Mouse (Mus musculus) hematopoietic stem cell, adult 5-6 weeks (primary cell): ENCODE measurements around the gene Aldh3a2. TPM values are rescaled to one million over a fixed set of nuclear protein-coding genes. Genes with fewer than 3 reads are reported as not detected.
"Not testable (repeated sequence)": the region's sequence is repeated elsewhere in the genome, so short reads cannot be mapped to it uniquely, and the experiment has no call there.

Experiments used
- ATAC-seq, 2 experiments: fragments of 125-278 bp in 1 of 2; replicated peaks in 1 of 2; 2 replicates each; pipeline ENCODE4 v1.8.0; 2016 to 2017; ENCODE audit warnings: inconsistent platforms in 2 of 2, mild to moderate bottlenecking in 2 of 2, moderate number of reproducible peaks in 2 of 2, low read depth in 1 of 2, moderate TSS enrichment in 1 of 2; ENCODE audit not compliant: low FRiP score in 2 of 2, poor library complexity in 2 of 2, severe bottlenecking in 2 of 2, insufficient read depth in 1 of 2, low TSS enrichment in 1 of 2
- total RNA-seq: library from RNA; stranded (forward); fragments of 172-1452, 232-1000 nt; gene quantifications from 2 replicates; pipeline ENCODE4 v1.2.3, GENCODE M21; 2017

Gene Aldh3a2
- total RNA-seq, 1 experiment from 2014 or later, result 42.3 TPM

DNA sequence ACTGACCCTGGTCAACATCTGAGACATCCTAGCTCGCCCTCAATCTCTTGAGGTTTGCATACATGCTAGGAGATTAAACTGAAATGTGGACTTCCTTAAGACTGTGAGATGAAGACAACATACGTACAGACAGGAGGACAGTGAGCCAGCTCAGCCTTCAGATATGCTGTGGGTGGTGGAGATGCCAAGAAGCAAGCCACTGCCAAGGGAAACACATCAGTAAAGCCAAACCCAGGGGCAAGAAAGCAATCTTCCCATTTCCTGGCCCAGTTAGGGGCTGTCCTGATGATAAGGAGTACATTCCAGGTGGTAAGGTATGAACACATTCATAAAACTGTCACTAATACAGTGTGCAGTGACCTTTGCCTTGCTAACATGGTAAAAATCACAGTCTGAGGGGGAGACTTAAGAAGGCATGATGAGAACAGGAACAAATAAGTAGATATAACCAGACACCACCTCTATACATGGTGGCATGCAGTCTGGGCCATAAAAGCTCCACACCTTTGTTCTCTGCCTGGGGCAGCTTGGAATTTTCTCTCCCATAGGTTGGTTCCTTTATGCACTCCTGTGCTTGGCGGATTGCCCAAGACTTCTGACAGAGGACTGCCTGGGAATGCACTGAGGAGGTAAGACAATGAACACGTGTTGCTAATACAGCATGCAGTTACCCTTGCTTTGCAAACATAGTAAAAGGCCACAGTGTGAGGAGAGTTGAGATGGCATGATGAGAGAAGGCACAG lies 67.5 kb downstream of the Aldh3a2 start:
- no peak for ATAC-seq

DNA sequence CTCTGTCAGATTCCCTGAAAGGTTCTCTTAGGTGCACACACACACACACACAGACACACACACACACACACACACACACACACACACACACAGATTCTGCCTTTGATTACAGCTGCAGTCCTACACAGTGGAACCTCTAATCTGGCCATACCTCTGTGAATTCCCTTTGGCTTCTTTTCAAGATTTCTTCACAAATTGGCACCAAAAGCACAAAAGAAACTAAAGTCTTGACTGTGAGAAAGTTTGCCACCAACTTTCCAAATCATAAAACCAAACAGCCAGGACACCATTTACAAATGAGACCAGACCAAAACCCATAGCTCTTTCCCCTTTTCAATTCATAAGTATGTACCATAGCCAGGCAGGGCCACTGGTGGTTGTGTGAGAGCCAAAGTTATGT lies 69.3 kb downstream of the Aldh3a2 start:
- no peak for ATAC-seq

DNA sequence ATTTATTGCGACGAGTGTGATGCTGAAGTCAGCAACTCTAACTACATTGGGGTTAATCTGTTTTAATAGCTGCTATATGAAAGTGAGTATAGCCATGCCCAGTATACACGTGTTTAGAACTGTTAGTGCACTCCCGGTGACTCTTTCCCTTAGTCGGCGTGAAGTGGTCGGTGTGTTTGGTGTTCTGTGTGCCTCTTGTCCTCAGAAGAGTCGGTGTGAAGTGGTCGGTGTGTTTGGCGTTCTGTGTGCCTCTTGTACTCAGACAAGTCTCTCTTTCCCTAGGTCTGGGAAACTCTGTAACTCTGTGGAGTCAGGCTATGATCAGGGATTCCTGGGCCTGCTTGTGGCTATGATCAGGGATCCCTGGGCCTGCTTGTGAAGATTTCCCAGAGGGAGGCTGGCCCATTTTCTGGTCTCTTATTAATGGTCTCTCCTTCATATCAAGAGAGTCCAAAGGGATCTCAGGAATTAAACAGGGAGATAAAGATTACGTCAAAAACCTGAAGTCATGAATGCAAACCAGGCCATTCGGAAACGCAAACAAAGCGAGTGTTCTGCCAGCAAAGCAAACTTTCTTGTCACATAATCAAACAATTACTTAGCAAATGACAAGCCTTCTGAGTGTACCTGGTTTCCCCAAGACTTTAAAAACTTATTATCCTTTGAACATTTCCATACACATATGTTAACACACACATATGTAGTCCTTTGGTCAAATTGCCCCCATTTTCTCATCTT lies 70.5 kb downstream of the Aldh3a2 start:
- ATAC-seq, result no peak

DNA sequence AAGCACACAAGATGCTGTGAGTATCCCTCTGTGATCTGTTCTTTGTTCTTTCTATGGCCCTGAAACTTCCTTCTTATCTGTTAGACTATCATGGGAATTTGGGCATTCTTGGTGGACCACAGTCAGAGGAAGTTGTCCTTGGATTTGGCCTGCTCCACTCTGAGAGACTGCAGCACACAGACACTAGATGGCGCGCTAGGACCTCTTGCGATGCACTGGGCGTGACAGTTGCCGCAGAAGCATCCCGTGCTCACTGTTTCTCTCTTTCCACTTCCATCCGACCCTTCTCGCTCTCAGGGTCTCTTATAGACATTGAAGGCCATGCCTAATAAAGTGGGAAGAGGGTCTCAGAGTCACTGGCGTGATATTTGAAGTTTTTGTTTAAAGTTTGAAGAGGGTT lies 73.9 kb downstream of the Aldh3a2 start:
- peak; percentile 80 to 91 for ATAC-seq

DNA sequence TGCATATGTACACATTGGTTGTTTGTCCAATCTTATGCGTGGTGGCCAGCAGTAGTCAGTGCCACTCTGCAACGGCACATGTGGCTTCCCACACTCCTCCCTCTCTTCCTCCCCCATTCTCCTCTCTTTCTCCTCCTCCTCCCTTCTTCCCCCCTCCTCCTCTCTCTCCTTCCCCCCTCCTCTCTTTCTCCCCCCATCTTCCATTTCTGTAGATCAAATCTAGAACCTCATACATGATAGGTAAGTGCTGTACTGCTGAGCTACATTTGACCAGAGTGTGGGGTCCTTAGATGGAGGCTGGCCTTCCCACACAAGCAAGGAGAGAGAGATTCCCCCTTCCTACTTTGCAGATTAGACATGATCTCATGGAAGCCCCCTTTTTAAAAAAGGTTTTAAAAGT lies 74.5 kb downstream of the Aldh3a2 start:
- ATAC-seq, result no peak

DNA sequence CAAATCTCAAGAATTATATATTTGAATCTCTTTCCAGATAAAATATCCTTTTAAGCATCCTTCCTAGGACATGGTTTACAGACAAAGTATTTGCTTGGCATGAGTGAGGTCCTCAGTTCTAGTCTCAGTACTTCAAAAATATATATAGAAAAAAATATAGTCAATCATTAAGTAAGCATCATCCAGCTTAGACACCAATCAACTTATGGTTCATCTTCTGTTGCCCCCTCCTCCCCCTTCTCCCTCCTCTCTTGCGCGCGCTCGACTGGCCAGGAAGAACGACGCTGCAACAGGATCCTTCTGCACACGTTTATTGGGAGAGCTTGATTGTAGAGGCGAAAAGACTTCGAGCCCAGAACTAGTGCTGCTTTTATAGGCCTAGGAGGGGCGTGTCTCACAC lies 75.1 kb downstream of the Aldh3a2 start:
- not testable (repeated sequence) for ATAC-seq

DNA sequence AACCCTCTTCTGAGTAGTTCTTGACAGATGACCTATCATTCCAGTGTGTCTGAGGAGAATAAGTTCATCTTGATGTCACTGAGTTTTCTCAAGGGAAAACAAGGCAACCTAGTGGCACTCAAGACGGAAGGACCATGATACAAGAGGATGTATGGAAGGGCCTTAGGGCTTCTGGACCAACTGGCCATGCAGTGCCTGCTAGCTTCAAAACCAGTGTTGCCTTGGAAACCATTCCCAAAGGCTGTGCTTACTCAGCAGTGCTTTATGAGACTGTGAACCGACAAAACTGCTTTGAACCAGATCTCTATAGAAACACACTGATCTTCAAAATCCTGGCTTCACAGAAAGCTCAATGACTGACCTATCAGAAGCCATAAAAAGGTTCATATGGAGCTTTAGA lies 76.5 kb downstream of the Aldh3a2 start:
- ATAC-seq, result no peak

DNA sequence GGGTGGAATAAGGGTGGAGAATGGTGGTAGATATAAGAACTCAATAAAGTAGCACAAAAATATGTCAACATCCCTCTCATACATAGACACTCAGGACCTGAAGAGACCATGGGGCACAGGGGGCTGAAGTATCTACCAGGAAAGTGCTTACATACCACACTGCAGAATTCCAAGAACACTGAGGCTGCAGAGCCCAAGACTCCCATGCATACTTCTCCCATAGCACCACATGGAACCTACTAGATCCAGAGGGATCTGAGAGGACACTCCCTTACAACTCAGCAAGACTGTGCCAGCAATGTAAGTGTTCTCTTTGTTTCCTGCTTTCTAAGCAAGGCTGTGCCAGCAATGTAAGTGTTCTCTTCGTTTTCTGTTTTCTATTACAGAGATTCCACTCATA lies 83.4 kb downstream of the Aldh3a2 start:
- no peak for ATAC-seq

DNA sequence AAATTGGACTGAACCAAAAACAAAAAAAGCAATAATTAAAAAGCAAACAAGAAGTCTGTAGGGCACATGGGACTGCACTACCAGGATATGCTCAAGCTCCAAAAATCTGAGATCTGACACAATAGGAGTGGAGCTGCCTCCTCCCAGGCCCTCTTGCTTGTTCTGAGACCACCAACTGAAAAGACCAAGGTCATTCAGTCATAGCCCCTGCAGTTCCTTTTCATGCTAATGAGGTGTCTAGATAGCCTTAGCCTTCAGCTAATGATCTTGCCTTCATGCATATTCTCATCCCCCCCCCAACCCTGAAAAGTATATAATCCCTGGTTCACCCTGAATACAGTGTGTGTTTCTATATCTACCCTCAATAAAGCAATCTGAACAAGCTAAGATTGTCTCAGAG lies 85.6 kb downstream of the Aldh3a2 start:
- ATAC-seq, result no peak

DNA sequence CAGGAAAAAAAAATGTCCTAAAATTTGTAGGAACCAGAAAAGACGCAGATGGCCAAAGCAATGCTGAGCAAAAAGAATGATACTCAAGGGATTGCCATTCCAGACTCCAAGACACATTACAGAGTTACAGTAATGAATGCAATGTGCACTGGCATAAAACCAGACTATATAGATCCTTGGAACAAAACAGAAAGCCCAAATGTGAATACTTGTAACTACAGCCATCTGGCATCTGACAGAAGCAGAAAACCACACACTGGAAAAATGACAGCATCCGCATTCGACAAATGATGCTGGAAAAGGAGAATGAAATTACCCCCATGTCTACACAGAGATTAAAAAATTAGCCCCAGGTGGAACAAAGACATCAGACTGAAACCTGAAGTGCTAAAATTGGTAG lies 86.9 kb downstream of the Aldh3a2 start:
- ATAC-seq, result no peak

DNA sequence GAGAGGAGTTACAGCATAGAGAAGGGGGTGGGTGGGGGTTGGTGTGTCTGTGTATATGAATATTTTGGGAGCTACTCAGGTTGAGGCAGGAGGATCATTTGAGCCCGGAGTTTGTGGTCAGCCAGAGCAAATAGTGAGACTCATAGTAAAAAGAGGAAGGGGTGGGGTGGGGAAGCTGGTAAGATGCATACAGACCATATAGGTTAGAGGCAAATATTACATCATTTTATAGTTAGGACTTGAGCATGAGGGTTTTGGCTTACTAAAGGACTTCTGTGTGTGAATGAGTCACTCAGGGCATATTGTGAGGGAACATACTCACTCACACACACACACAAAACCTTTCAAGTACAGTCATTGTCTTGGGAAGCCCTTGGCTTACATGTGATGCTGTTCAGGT lies 90.9 kb downstream of the Aldh3a2 start:
- no peak for ATAC-seq

DNA sequence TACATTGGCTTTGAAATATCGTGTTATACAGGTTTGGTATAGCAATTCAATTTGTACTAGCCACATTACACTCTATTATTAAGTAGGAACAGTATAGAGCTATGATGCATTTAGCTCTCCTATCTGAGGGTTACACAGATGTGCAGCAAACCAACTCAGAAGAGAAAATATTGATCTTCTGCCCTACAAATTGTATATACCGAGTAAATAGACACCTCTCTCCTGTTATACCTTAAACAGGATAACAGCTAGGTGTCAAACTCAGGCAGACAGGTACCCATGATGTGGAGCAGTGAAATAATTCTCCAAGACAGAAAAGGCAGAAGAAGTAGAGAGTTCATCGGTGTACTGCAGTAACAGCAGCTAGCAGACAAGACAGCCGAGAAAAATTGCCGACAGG lies 91.5 kb downstream of the Aldh3a2 start:
- no peak for ATAC-seq

DNA sequence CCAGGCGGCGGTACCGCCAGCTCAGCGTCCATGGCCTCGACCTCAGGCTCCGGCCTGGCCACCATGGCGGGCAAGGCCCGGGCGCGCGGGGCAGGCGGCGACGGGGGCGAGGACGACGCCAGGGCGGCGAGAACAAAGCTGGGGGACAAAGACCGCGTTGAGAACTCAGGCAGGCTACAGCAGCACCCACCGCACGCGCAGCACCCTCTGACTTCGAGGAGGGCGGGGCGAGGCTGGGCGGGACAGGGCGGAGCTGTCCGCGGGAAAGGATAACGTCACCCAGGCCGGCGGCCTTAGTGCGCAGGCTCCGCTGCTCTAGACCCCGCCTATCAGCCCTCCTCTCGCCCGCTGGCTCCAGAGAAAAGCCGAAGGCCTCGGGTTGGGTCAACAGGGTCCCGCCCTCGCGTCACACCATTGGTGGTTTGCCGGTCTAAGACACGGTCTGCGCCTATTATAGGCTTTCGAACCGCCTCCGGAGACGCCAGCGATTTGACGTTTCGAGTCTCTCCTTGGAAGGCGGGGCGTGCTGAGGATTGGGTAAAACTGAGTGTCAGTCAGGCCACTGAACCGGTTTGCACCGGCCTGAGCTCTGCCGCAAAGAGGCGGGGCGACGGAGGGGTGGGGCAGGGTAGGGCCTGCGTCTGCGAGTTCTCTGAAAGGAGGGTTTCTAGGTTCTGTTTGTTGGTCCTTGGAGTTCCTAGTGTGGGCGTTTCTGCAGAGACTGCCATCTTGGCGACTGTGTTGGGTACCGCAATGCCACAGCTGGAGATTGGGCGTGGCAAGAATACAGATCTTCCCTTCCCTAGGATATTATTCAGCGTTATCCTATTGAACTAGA lies 92.2 kb downstream of the Aldh3a2 start, which contains the start of gene Usp22:
Usp22 (minus strand) TSS at position 235 of the 838 bp plus-strand sequence.
- ATAC-seq, result peak; percentile 95 to 96

DNA sequence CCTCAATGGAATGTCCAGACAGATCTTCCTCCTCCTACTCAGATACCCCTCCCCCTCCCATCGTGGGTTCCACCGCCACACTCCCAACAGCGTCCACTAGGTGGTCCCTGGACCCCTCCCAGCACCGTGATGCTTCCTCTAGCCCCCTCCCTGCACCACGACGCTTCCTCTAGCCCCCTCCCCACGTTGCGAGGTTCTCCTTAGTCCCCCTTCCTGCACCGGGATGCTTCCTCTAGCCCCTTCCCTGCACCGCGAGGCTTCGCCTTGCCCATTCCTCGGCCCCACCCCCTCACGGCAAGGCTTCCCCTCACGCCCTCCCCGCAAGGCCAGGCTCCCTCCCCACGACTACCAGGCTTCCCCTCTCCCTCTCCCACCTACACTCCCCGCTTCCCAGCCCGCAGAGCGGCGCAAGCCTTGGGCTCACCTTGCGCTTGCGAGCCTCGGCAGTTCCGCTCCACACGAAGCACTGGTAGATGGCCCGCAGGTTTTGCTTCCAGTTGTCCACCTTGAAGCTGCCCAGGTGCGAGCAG lies 92.9 kb downstream of the Aldh3a2 start:
- peak in 1 of 2 experiments; percentile 22; a peak in 1 of 4 replicates for ATAC-seq

DNA sequence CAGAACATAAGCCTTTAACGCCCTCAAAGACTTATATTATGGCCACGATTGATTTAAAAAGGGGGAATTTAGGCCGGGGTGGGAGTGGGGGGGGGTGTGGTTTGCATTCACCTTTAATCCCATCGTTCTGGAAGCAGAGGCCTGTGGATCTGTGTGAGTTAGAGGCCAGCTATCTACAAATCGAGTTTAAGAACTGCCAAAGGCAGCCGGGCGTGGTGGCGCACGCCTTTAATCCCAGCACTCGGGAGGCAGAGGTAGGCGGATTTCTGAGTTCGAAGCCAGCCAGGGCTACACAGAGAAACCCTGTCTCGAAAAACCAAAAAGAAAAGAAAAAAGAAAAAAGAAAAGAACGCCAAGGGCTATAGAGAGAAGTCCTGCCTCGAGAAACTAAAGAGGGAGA lies 93.8 kb downstream of the Aldh3a2 start:
- not testable (repeated sequence) for ATAC-seq
